Mouse (Mus musculus): ENCODE measurements around the gene Spryd7.

DNA sequence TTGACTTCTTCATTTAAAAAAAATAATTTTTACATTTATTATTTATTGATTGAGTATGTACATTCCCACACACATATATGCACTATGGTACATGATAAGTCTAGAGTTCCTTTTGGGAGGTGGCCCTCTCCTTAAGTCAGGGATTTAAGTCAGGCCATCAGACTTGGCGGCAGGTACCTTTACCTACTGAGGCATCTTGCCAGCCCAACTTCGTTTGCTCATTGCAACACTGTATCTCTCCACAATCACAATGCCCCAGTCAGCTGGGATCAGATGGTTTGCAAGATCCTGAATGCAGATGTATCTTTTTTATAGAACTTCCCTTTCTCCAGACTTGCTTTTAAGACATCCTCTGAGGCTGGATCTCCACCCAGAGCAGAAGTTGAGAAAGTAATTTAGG, 32.9 kb downstream of the Spryd7 start:
- no peak for TF ChIP-seq CTCF (IDR thresholded peaks at IDR 0.05; ENCODE audit: low read depth, low read length)
- no peak for TF ChIP-seq POLR2A (IDR thresholded peaks at IDR 0.05; ENCODE audit: borderline replicate concordance, low read depth, low read length)

Measured in bone marrow macrophage, adult 2 months (primary cell).